In genomic region chr2:158560801-158561200, GRCm38 (mm10) we compare ENCODE assay signal across 15 mouse cellular contexts. TPM values are rescaled to one million over a fixed set of nuclear protein-coding genes. Genes with fewer than 3 reads are reported as not detected.
DNase-seq lines count a peak whose midpoint lies in the region; ATAC-seq lines count a peak whose summit lies in the region.
"Had no signal": no experiment of that assay in that cellular context is flagged by ENCODE, and none has a peak within 500 bp of the region (broad histone marks: within the 10 kb centered on the region; RNA-seq: fewer than 3 reads in every experiment).

No protein-coding gene starts in this region.

- peaks cover 41% of the 10 kb centered on the region for H3K4me1 ChIP-seq in hindbrain, embryonic 10.5 days (replicated peaks)
- peaks cover 49% of the 10 kb centered on the region for H3K4me1 ChIP-seq in midbrain, embryonic 12.5 days

- 21% methylated on average over 9 of the region's 9 CpGs for WGBS in hindbrain, embryonic 10.5 days
- 30% methylated on average over 9 of the region's 9 CpGs for WGBS in midbrain, embryonic 12.5 days

- no peak overlapping the region for H3K9ac ChIP-seq in midbrain, embryonic 12.5 days (replicated peaks)
- H3K9ac ChIP-seq: lung, embryonic 14.5 days; stomach, embryonic 15.5 days had no signal

- peaks cover 5% of the 10 kb centered on the region; the same call in 1 of the 2 replicates for H3K9me3 ChIP-seq in hindbrain, embryonic 10.5 days
- no peaks in the 10 kb centered on the region for H3K9me3 ChIP-seq in midbrain, embryonic 12.5 days
- H3K9me3 ChIP-seq: heart, embryonic 10.5 days; stomach, embryonic 15.5 days had no signal

- peak; percentile 65 for DNase-seq in retina, postnatal 1 day
- DNase-seq in retina, embryonic 14.5 days (ENCODE audit: low spot score): no peak
- no peak for DNase-seq in hindbrain, embryonic 10.5 days (ENCODE audit: low spot score)
- no peak for DNase-seq in cerebellum, adult 11-12 months
- DNase-seq: adrenal gland, postnatal 14 days; kidney, postnatal 10 days; lung, embryonic 14.5 days; right cerebral cortex, postnatal 4 days had no signal

- no peak for ATAC-seq in midbrain, embryonic 12.5 days (ENCODE audit: low FRiP score, low read depth)
- ATAC-seq in activated CD4-positive, CD25-positive, alpha-beta regulatory T cell, adult 4 months: no peak
- ATAC-seq in cerebellum, adult (ENCODE audit: insufficient number of reproducible peaks, low FRiP score, low TSS enrichment): no peak

- H3K36me3 ChIP-seq in hindbrain, embryonic 10.5 days: no peaks in the 10 kb centered on the region
- H3K36me3 ChIP-seq in midbrain, embryonic 12.5 days: no peaks in the 10 kb centered on the region
- H3K36me3 ChIP-seq: heart, embryonic 10.5 days; stomach, embryonic 15.5 days had no signal

- peaks cover 51% of the 10 kb centered on the region for H3K27me3 ChIP-seq in hindbrain, embryonic 10.5 days (ENCODE audit: insufficient read depth, poor library complexity, severe bottlenecking)
- peaks cover 18% of the 10 kb centered on the region for H3K27me3 ChIP-seq in midbrain, embryonic 12.5 days

- no peak overlapping the region for H3K4me3 ChIP-seq in hindbrain, embryonic 10.5 days
- H3K4me3 ChIP-seq in midbrain, embryonic 12.5 days: no peak overlapping the region
- H3K4me3 ChIP-seq: heart, embryonic 10.5 days; stomach, embryonic 15.5 days had no signal

- H3K4me2 ChIP-seq in midbrain, embryonic 12.5 days (replicated peaks): 0 out of 2 replicates have a peak overlapping the region, but pooled peaks have one; percentile 2
- H3K4me2 ChIP-seq: lung, embryonic 14.5 days; stomach, embryonic 15.5 days had no signal

- H3K27ac ChIP-seq in hindbrain, embryonic 10.5 days: peak overlapping the region; percentile 53; the same call in 1 of the 2 replicates
- H3K27ac ChIP-seq in midbrain, embryonic 12.5 days (replicated peaks): peak overlapping the region; percentile 81
- H3K27ac ChIP-seq: heart, embryonic 10.5 days; stomach, embryonic 15.5 days had no signal

RNA-seq across cellular contexts. Expression of gene Arhgap40, which starts 48.2 kb away (rescaled TPM):
- 0.27 TPM in 1 of 2 replicates, not detected in the other for polyA plus RNA-seq in hindbrain, embryonic 10.5 days (2016; fragmentation: Nextera tagmentation; extraction: Ambion mirVana)
- polyA plus RNA-seq in midbrain, embryonic 12.5 days (2016; fragmentation: Nextera tagmentation; extraction: Ambion mirVana): 0.46 and 0.51 TPM in 2 replicates
- polyA plus RNA-seq in activated CD4-positive, CD25-positive, alpha-beta regulatory T cell, adult 4 months (2017; shearing (Covaris generic)): not detected
- polyA plus RNA-seq: heart, embryonic 10.5 days; lung, embryonic 14.5 days had no signal

RNA-seq across cellular contexts. Expression of gene Slc32a1, which starts 49.8 kb away (rescaled TPM):
- 0.35 and 1.4 TPM in 2 replicates for polyA plus RNA-seq in hindbrain, embryonic 10.5 days (2016; fragmentation: Nextera tagmentation; extraction: Ambion mirVana)
- 3.2 and 4.2 TPM in 2 replicates for polyA plus RNA-seq in midbrain, embryonic 12.5 days (2016; fragmentation: Nextera tagmentation; extraction: Ambion mirVana)
- not detected for polyA plus RNA-seq in activated CD4-positive, CD25-positive, alpha-beta regulatory T cell, adult 4 months (2017; shearing (Covaris generic))
- polyA plus RNA-seq: heart, embryonic 10.5 days; lung, embryonic 14.5 days; stomach, embryonic 15.5 days; urinary bladder, adult 2 months had no signal

RNA-seq across cellular contexts. Expression of gene Adig, which starts 58.4 kb away (rescaled TPM):
- not detected in 2 replicates for polyA plus RNA-seq in hindbrain, embryonic 10.5 days (2016; fragmentation: Nextera tagmentation; extraction: Ambion mirVana)
- polyA plus RNA-seq in midbrain, embryonic 12.5 days (2016; fragmentation: Nextera tagmentation; extraction: Ambion mirVana): not detected in 2 replicates
- polyA plus RNA-seq in activated CD4-positive, CD25-positive, alpha-beta regulatory T cell, adult 4 months (2017; shearing (Covaris generic)): not detected
- polyA plus RNA-seq: cortical plate, adult 2 months; heart, embryonic 10.5 days had no signal
